Mouse (Mus musculus) forebrain, embryonic 14.5 days (tissue): ENCODE data around the gene Pla2g2c. TPM values are rescaled to one million over a fixed set of nuclear protein-coding genes. Genes with fewer than 3 reads are reported as not detected.

Source experiments
- ATAC-seq: fragments of 200-750 bp; cut with Nextera tagmentation; 2 replicates; pipeline ENCODE4 v1.8.0; 2017; ENCODE audit warnings: mild to moderate bottlenecking, moderate library complexity
- DNase-seq: peaks from one replicate; pipeline ENCODE4 v3.0.0-alpha.2; 2015; ENCODE audit warnings: low spot score
- H3K27ac ChIP-seq: fragments of 300-500 bp; sonication (generic); 2 replicates; pipeline ENCODE4 v1.5.1; 2014; ENCODE audit warnings: low read depth, mild to moderate bottlenecking, control low read depth, low read length, moderate library complexity
- H3K27me3 ChIP-seq: fragments of 300-500 bp; sonication (generic); replicated peaks from 2 replicates; pipeline ENCODE4 v1.6.1; 2014; ENCODE audit warnings: low read length, control low read depth, mixed read lengths; ENCODE audit not compliant: control insufficient read depth, insufficient read depth
- H3K36me3 ChIP-seq: fragments of 300-500 bp; sonication (generic); 2 replicates; pipeline ENCODE4 v1.6.1; 2014; ENCODE audit warnings: low read length, control low read depth; ENCODE audit not compliant: control insufficient read depth, insufficient read depth
- H3K4me1 ChIP-seq: fragments of 300-500 bp; sonication (generic); 2 replicates; pipeline ENCODE4 v1.6.1; 2014; ENCODE audit warnings: antibody characterized with exemption, low read length, control low read depth; ENCODE audit not compliant: control insufficient read depth, insufficient read depth
- H3K4me2 ChIP-seq: fragments of 300-500 bp; sonication (generic); 2 replicates; pipeline ENCODE4 v1.6.1; 2014; ENCODE audit warnings: mild to moderate bottlenecking, control low read depth, low read length
- H3K4me3 ChIP-seq: fragments of 300-500 bp; sonication (generic); 2 replicates; pipeline ENCODE4 v1.5.1; 2014; ENCODE audit warnings: low read depth, low read length, control low read depth
- H3K9ac ChIP-seq: fragments of 300-500 bp; sonication (generic); 2 replicates; pipeline ENCODE4 v1.6.1; 2014; ENCODE audit warnings: mild to moderate bottlenecking, low read length, control low read depth, moderate library complexity
- H3K9me3 ChIP-seq: fragments of 300-500 bp; sonication (generic); replicated peaks from 2 replicates; pipeline ENCODE4 v1.6.1; 2016; ENCODE audit warnings: low read length, control low read depth, mixed read lengths; ENCODE audit not compliant: control insufficient read depth
- WGBS: fragments of 180-500 bp; shearing (Covaris S2); extraction: QIAGEN DNeasy Blood & Tissue Kit; methylation state at CpG from one replicate; pipeline ENCODE4 v1.1.7; 2014; 5-methylcytosine and 5-hydroxymethylcytosine counted together
- polyA plus RNA-seq: library from polyadenylated mRNA; unstranded; fragments of >200 nt; fragmentation: Nextera tagmentation; extraction: Ambion mirVana; gene quantifications from 2 replicates; pipeline ENCODE4 v1.2.1, GENCODE M21; 2014

Pla2g2c gene
- polyA plus RNA-seq, 1 experiment from 2014 or later, result 0.28 TPM

- no peak overlapping the region for H3K4me2 ChIP-seq
- ATAC-seq (no peak), DNase-seq (peak; percentile 44)
- H3K4me3 ChIP-seq, result no peak overlapping the region
- H3K9me3 ChIP-seq, result no peaks in the 10 kb centered on the region
- H3K27ac ChIP-seq, result peak overlapping the region; percentile 23; the same call in 1 of the 2 replicates
- H3K27me3 ChIP-seq, result peaks cover 11% of the 10 kb centered on the region
- 13% methylated on average over 19 of the region's 19 CpGs for WGBS
- peaks cover 54% of the 10 kb centered on the region for H3K4me1 ChIP-seq
- H3K9ac ChIP-seq, result 0 out of 2 replicates have a peak overlapping the region, but pooled peaks have one; percentile 4
- H3K36me3 ChIP-seq, result no peaks in the 10 kb centered on the region
Measured at GRCm38 (mm10) chr4:138691443-138692181, 33.0 kb upstream of the Pla2g2c start.

DNA sequence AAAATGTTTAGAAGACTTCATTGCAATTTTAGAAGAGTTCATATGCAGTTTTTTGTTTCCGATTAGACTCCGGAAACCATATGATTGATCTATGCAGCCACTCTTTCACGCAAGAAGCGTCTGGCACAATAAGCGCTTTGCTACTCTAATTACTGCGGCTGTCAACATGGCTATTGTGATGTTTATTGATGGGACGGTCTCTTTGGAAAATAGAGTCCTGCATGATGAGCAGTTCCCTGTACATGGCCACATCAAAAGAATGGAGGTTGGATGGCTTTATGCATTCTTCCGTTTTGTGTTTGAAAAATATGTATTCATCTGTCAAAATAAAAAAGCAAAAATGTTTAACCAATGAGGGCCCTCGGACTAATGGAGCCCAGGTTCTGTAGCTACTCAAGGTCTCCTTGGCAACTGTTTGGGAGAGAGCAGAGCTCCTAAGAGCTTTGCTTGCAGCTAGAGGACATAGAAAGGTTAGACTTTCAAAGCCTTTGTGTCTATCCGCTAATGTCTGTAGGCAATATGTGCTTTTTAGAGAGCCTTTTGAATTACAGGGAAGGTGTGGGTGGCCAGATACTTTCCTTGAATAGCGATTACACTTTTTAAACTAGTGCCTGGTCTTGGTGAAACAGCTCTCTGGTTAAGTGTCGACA is 31.4 kb upstream of the Pla2g2c start:
- no peaks in the 10 kb centered on the region for H3K36me3 ChIP-seq
- no peak overlapping the region for H3K9ac ChIP-seq
- 15% methylated on average over 12 of the region's 12 CpGs for WGBS
- peak overlapping the region; percentile 15; the same call in 1 of the 2 replicates for H3K27ac ChIP-seq
- peaks cover 60% of the 10 kb centered on the region for H3K4me1 ChIP-seq
- H3K4me3 ChIP-seq, result no peak overlapping the region
- H3K9me3 ChIP-seq, result no peaks in the 10 kb centered on the region
- H3K4me2 ChIP-seq, result no peak overlapping the region
- peaks cover 6% of the 10 kb centered on the region for H3K27me3 ChIP-seq
- DNase-seq (peak; percentile 49), ATAC-seq (no peak)

GRCm38 (mm10) chr4:138696720-138697119 is 27.9 kb upstream of the Pla2g2c start:
- Histone ChIP-seq H3K4me2 (no peak overlapping the region), H3K4me3 (no peak overlapping the region), H3K27me3 (peaks cover 8% of the 10 kb centered on the region; the same call in 1 of the 2 replicates), H3K9me3 (no peaks in the 10 kb centered on the region), H3K36me3 (no peaks in the 10 kb centered on the region), H3K4me1 (peaks cover 32% of the 10 kb centered on the region), H3K9ac (no peak overlapping the region), H3K27ac (peak overlapping the region; percentile 27; the same call in 1 of the 2 replicates)
- DNase-seq (peak; percentile 74), ATAC-seq (peak; percentile 45; the same call in 1 of the 2 replicates)
- WGBS, result 3% methylated on average over 7 of the region's 7 CpGs

GRCm38 (mm10) chr4:138697166-138697860 is 27.3 kb upstream of the Pla2g2c start:
- ATAC-seq, result no peak
- peaks cover 26% of the 10 kb centered on the region for H3K4me1 ChIP-seq
- H3K9ac ChIP-seq, result no peak overlapping the region
- H3K4me3 ChIP-seq, result no peak overlapping the region
- H3K27me3 ChIP-seq, result 0 out of 2 replicates have a peak, but pooled peaks cover 6% of the 10 kb centered on the region
- no peaks in the 10 kb centered on the region for H3K9me3 ChIP-seq
- no peak overlapping the region for H3K4me2 ChIP-seq
- DNase-seq, result no peak
- no peak overlapping the region for H3K27ac ChIP-seq
- WGBS, result 23% methylated on average over 8 of the region's 10 CpGs
- no peaks in the 10 kb centered on the region for H3K36me3 ChIP-seq

DNA sequence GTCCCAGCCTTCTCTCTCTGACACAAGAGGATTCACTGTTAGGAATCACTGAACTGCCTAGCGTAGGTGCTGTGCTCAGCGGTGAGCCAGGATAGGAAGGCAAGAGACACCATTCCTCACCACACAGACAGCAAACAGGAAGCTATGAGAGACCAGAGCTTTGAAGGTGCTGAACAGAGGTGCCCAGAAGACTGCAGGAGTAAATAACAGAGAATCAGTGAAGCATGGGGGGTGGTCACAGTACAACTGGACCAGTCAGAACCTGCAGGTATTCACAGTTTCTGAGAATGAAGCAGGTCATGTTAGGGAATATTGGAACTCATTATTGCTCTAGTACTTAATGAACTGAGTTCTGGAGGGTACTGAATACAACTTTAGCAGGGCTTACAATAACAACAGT is 26.3 kb upstream of the Pla2g2c start:
- H3K27ac ChIP-seq, result no peak overlapping the region
- no peak overlapping the region for H3K4me2 ChIP-seq
- no peaks in the 10 kb centered on the region for H3K9me3 ChIP-seq
- ATAC-seq, result no peak
- no peak for DNase-seq
- peaks cover 17% of the 10 kb centered on the region for H3K4me1 ChIP-seq
- H3K36me3 ChIP-seq, result no peaks in the 10 kb centered on the region
- WGBS, result 56% methylated on average over 2 of the region's 2 CpGs
- H3K9ac ChIP-seq, result no peak overlapping the region
- no peak overlapping the region for H3K4me3 ChIP-seq
- 0 out of 2 replicates have a peak, but pooled peaks cover 6% of the 10 kb centered on the region for H3K27me3 ChIP-seq

- Histone ChIP-seq H3K36me3 (no peaks in the 10 kb centered on the region), H3K4me1 (peaks cover 10% of the 10 kb centered on the region), H3K9me3 (no peaks in the 10 kb centered on the region), H3K27ac (no peak overlapping the region), H3K4me2 (no peak overlapping the region), H3K9ac (no peak overlapping the region), H3K4me3 (no peak overlapping the region), H3K27me3 (0 out of 2 replicates have a peak, but pooled peaks cover 6% of the 10 kb centered on the region)
- whole genome bisulfite sequencing, result 30% methylated on average over 15 of the region's 15 CpGs
- ATAC-seq, result peak; percentile 65
- peak; percentile 90 for DNase-seq
Measured at GRCm38 (mm10) chr4:138700184-138700982, 24.2 kb upstream of the Pla2g2c start.

GRCm38 (mm10) chr4:138701111-138701510 is 23.5 kb upstream of the Pla2g2c start:
- no peak for ATAC-seq
- no peak for DNase-seq

DNA sequence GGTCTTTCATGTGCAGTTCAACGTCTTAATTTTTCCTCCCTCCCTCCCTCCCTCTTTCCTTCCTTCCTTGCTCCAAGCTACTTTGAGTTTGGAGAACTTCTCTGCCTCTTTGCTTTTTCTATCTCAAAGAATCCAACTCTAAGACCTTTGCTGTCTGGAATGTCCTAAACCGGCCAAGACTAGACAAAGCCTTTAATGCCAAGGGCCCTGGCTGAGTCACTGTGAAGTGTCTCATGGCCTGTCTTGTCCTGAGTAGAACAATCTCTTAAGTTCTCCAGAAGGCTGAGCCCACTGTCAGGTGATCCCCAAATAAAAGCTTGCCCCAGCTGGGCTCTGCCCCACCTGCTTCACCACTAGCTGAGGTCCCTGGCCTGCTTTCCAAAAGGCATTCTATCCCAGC is 22.6 kb upstream of the Pla2g2c start:
- H3K27me3 ChIP-seq, result 0 out of 2 replicates have a peak, but pooled peaks cover 6% of the 10 kb centered on the region
- no peak for DNase-seq
- WGBS, result 73% methylated on average over 2 of the region's 2 CpGs
- no peak overlapping the region for H3K9ac ChIP-seq
- no peaks in the 10 kb centered on the region for H3K36me3 ChIP-seq
- no peak overlapping the region for H3K4me3 ChIP-seq
- H3K9me3 ChIP-seq, result no peaks in the 10 kb centered on the region
- no peak overlapping the region for H3K4me2 ChIP-seq
- H3K4me1 ChIP-seq, result peaks cover 2% of the 10 kb centered on the region; the same call in 1 of the 2 replicates
- no peak overlapping the region for H3K27ac ChIP-seq
- ATAC-seq, result no peak

More at GRCm38 (mm10) chr4:138701111-138701510, 23.5 kb upstream of the Pla2g2c start:
- WGBS, result 76% methylated on average over 8 of the region's 8 CpGs
- H3K4me2 ChIP-seq, result no peak overlapping the region
- no peak overlapping the region for H3K4me3 ChIP-seq
- H3K4me1 ChIP-seq, result peaks cover 10% of the 10 kb centered on the region
- no peak overlapping the region for H3K9ac ChIP-seq
- H3K36me3 ChIP-seq, result no peaks in the 10 kb centered on the region
- no peaks in the 10 kb centered on the region for H3K9me3 ChIP-seq
- no peak overlapping the region for H3K27ac ChIP-seq
- 0 out of 2 replicates have a peak, but pooled peaks cover 6% of the 10 kb centered on the region for H3K27me3 ChIP-seq
